Comparison of ENCODE assay signal across 11 mouse cellular contexts in the genomic region with DNA sequence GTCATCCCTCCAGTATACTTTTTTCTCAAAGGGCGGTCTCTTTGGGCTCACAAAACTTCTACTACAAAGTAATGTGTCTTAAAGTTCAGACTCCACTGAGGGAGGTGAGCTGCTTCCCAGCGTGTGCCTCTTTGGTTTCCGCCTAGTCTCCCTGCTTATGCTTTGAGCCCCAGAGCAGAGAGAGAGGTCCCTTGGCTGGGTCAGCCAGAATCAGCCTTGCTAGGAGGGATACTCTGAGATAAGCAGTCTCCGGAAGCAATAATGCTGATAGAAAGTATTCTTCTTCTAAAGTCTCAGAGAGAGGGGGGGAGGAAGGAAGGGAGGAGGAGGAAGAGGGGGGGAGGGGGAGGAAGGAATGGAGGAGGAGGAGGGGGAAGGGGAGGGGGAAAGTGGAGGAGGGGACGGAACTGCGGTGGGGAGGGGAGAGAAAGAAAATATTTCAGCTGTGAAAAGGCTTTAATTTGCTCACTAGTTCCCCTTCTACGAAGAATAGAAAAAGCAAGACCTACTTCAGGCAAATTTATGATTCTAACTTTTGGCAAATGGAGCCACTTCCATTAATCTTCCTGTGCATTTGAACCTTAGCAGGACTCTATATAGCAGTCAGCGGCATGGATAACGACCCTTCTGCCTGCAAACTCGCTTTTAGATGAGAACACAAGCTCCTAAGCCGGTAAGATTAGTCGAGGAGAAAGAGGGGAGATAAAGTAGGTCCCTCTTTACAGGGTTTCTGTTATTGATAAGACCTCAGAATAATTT.
A peak's percentile ranks its signal among the peaks of the same experiment; 100 is the strongest.
DNase-seq lines count a peak whose midpoint lies in the region; ATAC-seq lines count a peak whose summit lies in the region.
"Had no signal": no experiment of that assay in that cellular context is flagged by ENCODE, and none has a peak within 500 bp of the region (broad histone marks: within the 10 kb centered on the region; RNA-seq: fewer than 3 reads in every experiment).

No protein-coding gene starts in this region.

- no peak for ATAC-seq in heart, embryonic 13.5 days (ENCODE audit: extremely low read depth, insufficient number of reproducible peaks, low FRiP score, low TSS enrichment)
- ATAC-seq in intestine, embryonic 16.5 days, result no peak

- H3K36me3 ChIP-seq in heart, embryonic 13.5 days, result no peaks in the 10 kb centered on the region
- H3K36me3 ChIP-seq in intestine, embryonic 16.5 days (ENCODE audit: control insufficient read depth, insufficient read depth, low read length), result no peaks in the 10 kb centered on the region

- 0 out of 2 replicates have a peak overlapping the region, but pooled peaks have one; percentile 45 for H3K27ac ChIP-seq in heart, embryonic 13.5 days (replicated peaks)
- H3K27ac ChIP-seq in intestine, embryonic 16.5 days (ENCODE audit: low read length), result no peak overlapping the region

- 16% methylated on average over 12 of the region's 12 CpGs for WGBS in heart, embryonic 13.5 days
- WGBS in intestine, embryonic 16.5 days, result 9% methylated on average over 12 of the region's 12 CpGs

- intact Hi-C loops in heart, postnatal 14 days (cut with DNase I), result no loop called here

- H3K4me1 ChIP-seq in heart, embryonic 13.5 days, result peaks cover 11% of the 10 kb centered on the region
- no peaks in the 10 kb centered on the region for H3K4me1 ChIP-seq in intestine, embryonic 16.5 days (ENCODE audit: control insufficient read depth, insufficient read depth, low read length)

- H3K4me2 ChIP-seq in heart, embryonic 13.5 days, result peak overlapping the region; percentile 67
- peak overlapping the region; percentile 24; the same call in 1 of the 2 replicates for H3K4me2 ChIP-seq in intestine, embryonic 16.5 days (ENCODE audit: low read depth, low read length)

- H3K4me3 ChIP-seq in heart, embryonic 13.5 days, result peak overlapping the region; percentile 41
- H3K4me3 ChIP-seq in intestine, embryonic 16.5 days (ENCODE audit: low read length), result no peak overlapping the region

- peak overlapping the region; percentile 48 for H3K9ac ChIP-seq in heart, embryonic 13.5 days
- H3K9ac ChIP-seq in intestine, embryonic 16.5 days (ENCODE audit: low read depth, low read length), result no peak overlapping the region

- H3K9me3 ChIP-seq in heart, embryonic 13.5 days, result no peaks in the 10 kb centered on the region
- no peaks in the 10 kb centered on the region for H3K9me3 ChIP-seq in intestine, embryonic 16.5 days (ENCODE audit: control insufficient read depth, low read length)

- no peaks in the 10 kb centered on the region for H3K27me3 ChIP-seq in heart, embryonic 13.5 days (replicated peaks)
- H3K27me3 ChIP-seq in intestine, embryonic 16.5 days (replicated peaks; ENCODE audit: control insufficient read depth, insufficient read depth, low read length), result no peaks in the 10 kb centered on the region

- DNase-seq in heart, postnatal 14 days, result no peak
- DNase-seq in embryo, embryonic 10.5 days (ENCODE audit: low spot score), result peak; percentile 10
- DNase-seq in lung, postnatal 25 days (ENCODE audit: low spot score), result peak; percentile 8
- no peak for DNase-seq in thymus, postnatal 10 days (ENCODE audit: low spot score in 2 of 2)
- DNase-seq in spleen, adult 12 weeks (ENCODE audit: low spot score), result no peak
- no peak for DNase-seq in left cerebral cortex, adult 11 months (ENCODE audit: low spot score)
- DNase-seq: cerebellum, postnatal 14 days; gastrocnemius, postnatal 36 days; spleen, adult 18-20 months had no signal

Comparison
In these comparisons a context has a peak if more than half of its experiments do, and no peak if none do; other contexts are left out.
1. DNase-seq: peak in embryo, embryonic 10.5 days (single experiment) and lung, postnatal 25 days (single experiment); none in heart, postnatal 14 days (0 of 2), thymus, postnatal 10 days (0 of 2), spleen, adult 12 weeks (single experiment) and left cerebral cortex, adult 11 months (single experiment).